Mouse (Mus musculus): ENCODE measurements around the gene Ano10. TPM values are rescaled to one million over a fixed set of nuclear protein-coding genes. Genes with fewer than 3 reads are reported as not detected.

Ano10 gene
- total and polyA plus RNA-seq, 2 experiments from 2014 or later, result 34.5 to 48.6 TPM

- TF ChIP-seq CTCF (IDR thresholded peaks at IDR 0.05; ENCODE audit: low read depth), result no peak
- H3K9ac ChIP-seq (replicated peaks; ENCODE audit: low read length), result no peak overlapping the region
- DNase-seq (ENCODE audit: low spot score) (no peak), ATAC-seq (no peak)
- H3K27me3 ChIP-seq (ENCODE audit: insufficient read depth, low read length), result no peaks in the 10 kb centered on the region
- H3K4me1 ChIP-seq (ENCODE audit: insufficient read depth, low read length), result no peaks in the 10 kb centered on the region
- H3K4me3 ChIP-seq (ENCODE audit: low read length), result no peak overlapping the region
- 84% methylated on average over 3 of the region's 3 CpGs for WGBS
- no peak overlapping the region for H3K27ac ChIP-seq
- no peaks in the 10 kb centered on the region for H3K9me3 ChIP-seq (ENCODE audit: low read length)
- no peaks in the 10 kb centered on the region for H3K36me3 ChIP-seq (ENCODE audit: insufficient read depth, low read length)
- no peak overlapping the region for H3K4me2 ChIP-seq (ENCODE audit: low read depth, low read length)
These were observed 145.9 kb downstream of the Ano10 start for GRCm38 (mm10) chr9:122148356-122148755.

DNA sequence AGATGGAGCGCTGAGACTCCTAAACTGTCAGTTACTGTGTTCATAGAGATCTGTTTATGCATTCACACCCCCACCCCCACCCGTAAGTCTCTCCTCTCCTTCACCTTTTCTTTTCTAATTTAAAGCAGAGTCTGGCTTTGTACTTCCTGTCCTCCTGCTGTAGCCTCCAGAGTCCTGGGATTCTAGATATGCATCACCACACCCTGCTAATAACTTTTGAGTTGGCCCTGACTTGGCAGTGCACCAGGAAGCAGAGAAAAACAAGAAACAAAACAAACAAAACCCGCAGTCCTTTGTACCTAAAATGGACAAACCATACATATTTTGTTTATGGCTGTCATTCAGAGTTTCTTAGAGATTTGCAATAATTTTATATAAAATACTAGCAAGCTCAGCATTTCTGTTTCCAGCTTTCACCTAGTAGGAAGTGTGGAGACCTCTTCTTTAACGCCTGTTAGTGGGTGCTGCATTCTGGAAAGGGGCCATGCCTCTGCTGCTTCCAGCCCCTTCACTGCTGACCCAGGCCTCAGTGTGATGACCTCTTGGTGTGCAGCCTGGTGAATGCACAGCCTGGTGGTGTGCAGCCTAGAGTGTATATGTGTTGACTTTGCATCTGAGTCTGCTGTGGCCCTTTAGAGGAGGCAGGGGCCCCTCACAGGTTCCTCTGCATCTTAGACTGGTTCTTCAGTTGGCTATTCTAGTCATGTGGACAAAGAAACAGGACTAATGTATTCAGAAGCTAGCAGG lies 147.9 kb downstream of the Ano10 start:
- Histone ChIP-seq H3K9ac (replicated peaks; ENCODE audit: low read length) (no peak overlapping the region), H3K27ac (no peak overlapping the region), H3K27me3 (ENCODE audit: insufficient read depth, low read length) (no peaks in the 10 kb centered on the region), H3K9me3 (ENCODE audit: low read length) (no peaks in the 10 kb centered on the region), H3K4me2 (ENCODE audit: low read depth, low read length) (no peak overlapping the region), H3K36me3 (ENCODE audit: insufficient read depth, low read length) (no peaks in the 10 kb centered on the region), H3K4me1 (ENCODE audit: insufficient read depth, low read length) (no peaks in the 10 kb centered on the region), H3K4me3 (ENCODE audit: low read length) (no peak overlapping the region)
- TF ChIP-seq CTCF (IDR thresholded peaks at IDR 0.05; ENCODE audit: low read depth), result no peak
- ATAC-seq (no peak), DNase-seq (ENCODE audit: low spot score) (no peak)
- 61% methylated on average over 4 of the region's 4 CpGs for WGBS

GRCm38 (mm10) chr9:122145677-122146076 lies 148.5 kb downstream of the Ano10 start:
- Histone ChIP-seq H3K4me1 (ENCODE audit: insufficient read depth, low read length) (no peaks in the 10 kb centered on the region), H3K4me3 (ENCODE audit: low read length) (no peak overlapping the region), H3K27ac (no peak overlapping the region), H3K9ac (replicated peaks; ENCODE audit: low read length) (no peak overlapping the region), H3K9me3 (ENCODE audit: low read length) (no peaks in the 10 kb centered on the region), H3K27me3 (ENCODE audit: insufficient read depth, low read length) (no peaks in the 10 kb centered on the region), H3K36me3 (ENCODE audit: insufficient read depth, low read length) (no peaks in the 10 kb centered on the region), H3K4me2 (ENCODE audit: low read depth, low read length) (no peak overlapping the region)
- ATAC-seq, result no peak
- no peak for TF ChIP-seq CTCF (IDR thresholded peaks at IDR 0.05; ENCODE audit: low read depth)
- no peak for DNase-seq (ENCODE audit: low spot score)

DNA sequence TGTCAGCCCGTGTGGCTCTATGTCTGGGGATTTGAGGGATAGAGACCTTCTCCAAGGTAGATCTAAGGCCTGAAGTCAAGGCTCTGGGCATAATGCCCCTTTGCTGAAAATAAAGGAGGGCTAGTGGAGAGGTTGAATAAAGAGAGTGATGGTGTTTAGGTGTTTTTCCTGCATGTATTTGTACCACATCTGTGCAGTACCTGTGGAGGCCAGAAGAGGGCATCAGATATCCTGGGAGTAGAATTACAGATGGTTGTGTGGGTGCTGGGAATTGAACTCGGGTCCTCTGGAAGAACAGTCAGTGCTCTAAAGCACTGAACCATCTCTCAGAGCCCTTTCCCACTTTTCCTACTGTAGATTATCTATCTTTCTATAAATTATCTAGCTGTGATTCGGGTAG lies 149.4 kb downstream of the Ano10 start:
- TF ChIP-seq CTCF (IDR thresholded peaks at IDR 0.05; ENCODE audit: low read depth), result peak; percentile 45; the same call in 1 of the 2 replicates
- Histone ChIP-seq H3K27ac (no peak overlapping the region), H3K4me3 (ENCODE audit: low read length) (no peak overlapping the region), H3K4me2 (ENCODE audit: low read depth, low read length) (no peak overlapping the region), H3K36me3 (ENCODE audit: insufficient read depth, low read length) (no peaks in the 10 kb centered on the region), H3K9me3 (ENCODE audit: low read length) (no peaks in the 10 kb centered on the region), H3K27me3 (ENCODE audit: insufficient read depth, low read length) (no peaks in the 10 kb centered on the region), H3K4me1 (ENCODE audit: insufficient read depth, low read length) (no peaks in the 10 kb centered on the region), H3K9ac (replicated peaks; ENCODE audit: low read length) (no peak overlapping the region)
- no peak for ATAC-seq
- DNase-seq (ENCODE audit: low spot score), result no peak
- WGBS, result 96% methylated on average over 3 of the region's 3 CpGs

GRCm38 (mm10) chr9:122143219-122143618 lies 151.0 kb downstream of the Ano10 start:
- 56% methylated on average over 1 of the region's 1 CpGs for WGBS
- no peaks in the 10 kb centered on the region for H3K27me3 ChIP-seq (ENCODE audit: insufficient read depth, low read length)
- no peaks in the 10 kb centered on the region for H3K9me3 ChIP-seq (ENCODE audit: low read length)
- H3K36me3 ChIP-seq (ENCODE audit: insufficient read depth, low read length), result no peaks in the 10 kb centered on the region; the same call in 1 of the 2 replicates
- H3K4me2 ChIP-seq (ENCODE audit: low read depth, low read length), result no peak overlapping the region
- no peak for DNase-seq (ENCODE audit: low spot score)
- ATAC-seq, result no peak
- H3K4me1 ChIP-seq (ENCODE audit: insufficient read depth, low read length), result no peaks in the 10 kb centered on the region
- TF ChIP-seq CTCF (IDR thresholded peaks at IDR 0.05; ENCODE audit: low read depth), result no peak
- no peak overlapping the region; the same call in 1 of the 2 replicates for H3K27ac ChIP-seq
- H3K4me3 ChIP-seq (ENCODE audit: low read length), result no peak overlapping the region
- no peak overlapping the region for H3K9ac ChIP-seq (replicated peaks; ENCODE audit: low read length)

GRCm38 (mm10) chr9:122139236-122139635 lies 155.0 kb downstream of the Ano10 start:
- no peak overlapping the region for H3K4me3 ChIP-seq (ENCODE audit: low read length)
- no peak overlapping the region for H3K4me2 ChIP-seq (ENCODE audit: low read depth, low read length)
- no peak overlapping the region for H3K9ac ChIP-seq (replicated peaks; ENCODE audit: low read length)
- ATAC-seq (no peak), DNase-seq (ENCODE audit: low spot score) (no peak)
- 46% methylated on average over 2 of the region's 2 CpGs for WGBS
- no peaks in the 10 kb centered on the region for H3K27me3 ChIP-seq (ENCODE audit: insufficient read depth, low read length)
- peaks cover 4% of the 10 kb centered on the region; the same call in 1 of the 2 replicates for H3K36me3 ChIP-seq (ENCODE audit: insufficient read depth, low read length)
- H3K4me1 ChIP-seq (ENCODE audit: insufficient read depth, low read length), result 0 out of 2 replicates have a peak, but pooled peaks cover 4% of the 10 kb centered on the region
- H3K27ac ChIP-seq, result no peak overlapping the region
- TF ChIP-seq CTCF (IDR thresholded peaks at IDR 0.05; ENCODE audit: low read depth), result no peak
- no peaks in the 10 kb centered on the region for H3K9me3 ChIP-seq (ENCODE audit: low read length)

DNA sequence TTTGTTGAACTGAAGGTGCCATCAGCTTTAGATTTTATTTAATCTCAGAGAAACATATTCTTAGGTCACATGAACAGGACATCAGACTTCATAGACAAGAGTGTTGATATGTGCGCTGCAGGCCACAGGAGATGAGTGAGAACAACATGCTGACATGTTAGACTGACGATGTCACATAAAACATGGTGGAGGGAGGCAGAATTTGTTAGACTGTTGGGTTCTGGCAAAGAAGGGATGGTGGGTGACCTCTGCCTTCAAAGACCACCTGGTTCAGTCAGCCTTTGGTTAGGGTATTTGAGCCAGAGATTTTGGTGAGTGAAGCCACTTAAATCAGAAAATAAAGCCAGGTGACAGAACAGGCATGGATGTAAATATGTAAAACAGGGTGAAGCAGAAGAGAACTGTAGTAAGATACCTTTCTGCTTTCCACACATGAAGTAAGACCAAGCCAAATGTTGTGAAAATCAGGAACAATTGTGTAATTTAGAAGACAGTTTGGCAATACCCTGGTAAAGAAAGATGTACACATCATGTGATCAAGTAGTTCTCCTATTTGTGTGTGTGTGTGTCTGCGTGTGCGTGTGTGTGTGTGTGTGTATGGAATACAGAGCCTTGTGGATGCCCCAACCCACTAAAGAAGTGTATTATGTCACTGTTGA lies 155.7 kb downstream of the Ano10 start:
- Histone ChIP-seq H3K4me2 (ENCODE audit: low read depth, low read length) (no peak overlapping the region), H3K4me1 (ENCODE audit: insufficient read depth, low read length) (0 out of 2 replicates have a peak, but pooled peaks cover 4% of the 10 kb centered on the region), H3K9me3 (ENCODE audit: low read length) (no peaks in the 10 kb centered on the region), H3K27me3 (ENCODE audit: insufficient read depth, low read length) (no peaks in the 10 kb centered on the region), H3K27ac (no peak overlapping the region), H3K4me3 (ENCODE audit: low read length) (no peak overlapping the region), H3K9ac (replicated peaks; ENCODE audit: low read length) (no peak overlapping the region), H3K36me3 (ENCODE audit: insufficient read depth, low read length) (peaks cover 4% of the 10 kb centered on the region; the same call in 1 of the 2 replicates)
- ATAC-seq (no peak), DNase-seq (ENCODE audit: low spot score) (no peak)
- 92% methylated on average over 4 of the region's 4 CpGs for WGBS
- TF ChIP-seq CTCF (IDR thresholded peaks at IDR 0.05; ENCODE audit: low read depth), result no peak
